Mouse (Mus musculus): ENCODE measurements around the gene Bmp3.

The Bmp3 gene

DNA sequence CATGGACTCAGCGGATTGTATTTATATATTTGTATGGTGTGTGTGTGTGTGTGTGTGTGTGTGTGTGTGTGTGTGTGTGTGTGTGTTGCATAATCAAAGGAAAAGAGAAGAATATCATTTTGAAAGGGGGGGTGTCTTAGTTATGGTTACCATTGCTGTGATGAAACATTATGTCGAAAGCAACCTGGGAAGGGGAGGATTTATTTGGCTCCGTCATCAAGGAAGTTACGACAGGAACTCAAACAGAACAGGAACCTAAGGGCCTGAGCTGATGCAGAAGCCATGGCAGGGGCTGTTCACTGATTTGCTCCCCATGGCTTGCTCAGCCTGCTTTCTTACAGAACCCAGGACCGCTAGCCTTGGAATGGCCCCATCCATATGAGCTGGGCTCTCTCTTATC lies 10.9 kb downstream of the Bmp3 start:
- no peaks in the 10 kb centered on the region for H3K27me3 ChIP-seq (ENCODE audit: control insufficient read depth, insufficient read depth, low read length, poor library complexity, severe bottlenecking)
- no peaks in the 10 kb centered on the region for H3K36me3 ChIP-seq (ENCODE audit: control insufficient read depth, insufficient read depth, low read length, poor library complexity, severe bottlenecking)
- DNase-seq (ENCODE audit: low read depth, low spot score): no peak

DNA sequence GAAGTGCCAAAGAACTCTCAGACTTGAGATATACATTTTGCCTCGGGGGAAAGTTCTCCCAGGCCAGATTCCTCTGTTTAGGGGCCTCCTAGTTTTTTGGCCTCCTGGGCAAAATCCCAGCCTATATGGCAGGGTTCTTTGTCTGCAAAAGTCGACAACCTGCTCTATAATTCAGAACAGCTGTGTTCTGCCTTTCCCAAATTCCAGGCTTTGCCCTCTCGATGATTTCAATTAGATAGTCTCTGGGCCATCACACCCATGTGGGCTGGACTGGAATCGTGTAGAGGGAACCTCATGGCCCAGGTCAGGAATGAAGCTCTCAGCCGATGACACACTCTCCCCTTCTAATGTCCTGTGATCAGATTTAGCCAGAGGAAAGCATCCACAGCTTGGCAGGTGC lies 21.8 kb downstream of the Bmp3 start:
- DNase-seq (ENCODE audit: low read depth, low spot score): no peak
- H3K27me3 ChIP-seq (ENCODE audit: control insufficient read depth, insufficient read depth, low read length, poor library complexity, severe bottlenecking): no peaks in the 10 kb centered on the region
- H3K36me3 ChIP-seq (ENCODE audit: control insufficient read depth, insufficient read depth, low read length, poor library complexity, severe bottlenecking): no peaks in the 10 kb centered on the region

DNA sequence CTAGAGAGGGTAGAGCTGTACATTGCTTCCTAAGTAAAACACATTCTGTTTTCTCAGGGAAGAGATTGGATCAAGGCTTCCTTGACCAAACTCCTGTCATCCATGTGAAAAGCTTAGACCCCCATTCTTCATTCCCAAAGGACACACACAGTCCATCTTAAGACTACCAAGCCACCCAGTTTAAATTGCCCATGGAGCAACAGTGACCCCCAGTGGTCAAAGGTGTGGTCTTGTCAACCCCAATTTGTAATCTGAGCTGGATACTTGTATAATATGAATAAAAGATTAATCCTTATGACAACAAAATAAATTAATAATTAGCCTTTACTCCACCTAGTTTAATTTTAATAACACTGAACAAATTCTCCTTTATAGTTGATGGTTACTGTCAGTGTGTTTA lies 24.7 kb downstream of the Bmp3 start:
- DNase-seq (ENCODE audit: low read depth, low spot score): no peak
- H3K36me3 ChIP-seq (ENCODE audit: control insufficient read depth, insufficient read depth, low read length, poor library complexity, severe bottlenecking): no peaks in the 10 kb centered on the region
- H3K27me3 ChIP-seq (ENCODE audit: control insufficient read depth, insufficient read depth, low read length, poor library complexity, severe bottlenecking): no peaks in the 10 kb centered on the region

DNA sequence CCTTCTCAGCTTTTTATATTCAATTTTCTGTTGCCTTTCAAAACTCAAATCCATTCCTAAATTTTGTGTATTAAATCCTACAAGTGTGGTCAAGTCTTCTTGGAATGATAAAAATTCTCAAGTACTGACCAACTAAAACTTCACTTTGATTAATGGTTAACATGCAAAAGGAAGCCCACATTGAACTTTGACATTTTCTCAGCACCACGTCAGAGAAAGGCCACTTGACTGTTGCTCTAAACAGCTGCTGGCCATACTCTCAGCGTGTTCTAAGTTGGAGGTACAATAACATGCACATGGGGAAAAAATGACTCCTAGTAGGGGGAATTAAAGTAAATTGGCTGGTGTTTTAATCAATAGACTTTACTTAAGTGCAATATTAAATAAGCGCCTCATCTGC lies 27.9 kb downstream of the Bmp3 start:
- no peaks in the 10 kb centered on the region for H3K27me3 ChIP-seq (ENCODE audit: control insufficient read depth, insufficient read depth, low read length, poor library complexity, severe bottlenecking)
- DNase-seq (ENCODE audit: low read depth, low spot score): no peak

DNA sequence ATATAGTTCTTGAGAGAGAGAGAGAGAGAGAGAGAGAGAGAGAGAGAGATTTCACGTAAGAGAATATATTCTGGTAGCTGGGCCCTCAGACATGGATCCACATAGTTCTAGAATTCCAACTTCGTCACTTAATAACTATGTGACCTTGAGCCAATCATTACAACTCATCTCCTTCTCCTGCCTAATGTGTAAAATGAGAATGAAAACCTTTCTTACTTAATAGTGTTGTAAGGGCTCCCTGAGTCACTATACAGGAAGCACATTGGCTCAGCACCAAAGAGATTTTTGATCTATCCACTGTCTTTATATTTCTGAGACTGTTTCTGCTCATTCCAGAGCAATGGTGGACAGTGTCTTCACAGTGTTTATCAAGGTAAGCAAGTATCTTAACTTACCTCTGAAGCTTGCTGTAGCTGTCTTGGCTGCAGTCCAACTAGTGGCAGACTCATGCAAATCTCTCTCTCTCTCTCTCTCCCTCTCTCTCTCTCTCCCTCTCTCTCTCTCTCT lies 36.4 kb downstream of the Bmp3 start:
- no peaks in the 10 kb centered on the region for H3K36me3 ChIP-seq (ENCODE audit: control insufficient read depth, insufficient read depth, low read length, poor library complexity, severe bottlenecking)
- no peaks in the 10 kb centered on the region for H3K27me3 ChIP-seq (ENCODE audit: control insufficient read depth, insufficient read depth, low read length, poor library complexity, severe bottlenecking)
- no peak for DNase-seq (ENCODE audit: low read depth, low spot score)

More for the DNA sequence above, 27.9 kb downstream of the Bmp3 start:
- no peaks in the 10 kb centered on the region for H3K36me3 ChIP-seq (ENCODE audit: control insufficient read depth, insufficient read depth, low read length, poor library complexity, severe bottlenecking)

DNA sequence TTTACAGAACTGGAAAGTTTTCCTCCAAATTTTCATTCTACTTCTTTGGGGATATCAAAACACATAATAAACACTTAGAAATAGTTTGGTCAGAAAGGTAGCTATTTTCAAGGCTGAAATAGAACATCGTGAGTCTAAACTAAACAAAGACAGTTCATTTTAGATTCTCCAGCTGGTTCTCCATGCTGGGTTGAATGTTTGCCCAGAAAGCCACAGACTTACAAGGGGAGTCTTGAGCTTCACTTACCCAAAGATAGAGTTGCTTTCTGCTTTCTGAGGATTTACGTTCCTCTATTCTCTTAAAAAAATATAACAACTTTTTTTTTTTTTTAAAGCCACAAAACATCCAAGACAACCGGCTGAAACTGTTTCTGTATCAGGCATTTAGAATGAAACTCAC lies 40.1 kb downstream of the Bmp3 start:
- DNase-seq (ENCODE audit: low read depth, low spot score): no peak
- no peaks in the 10 kb centered on the region for H3K27me3 ChIP-seq (ENCODE audit: control insufficient read depth, insufficient read depth, low read length, poor library complexity, severe bottlenecking)
- no peaks in the 10 kb centered on the region for H3K36me3 ChIP-seq (ENCODE audit: control insufficient read depth, insufficient read depth, low read length, poor library complexity, severe bottlenecking)

DNA sequence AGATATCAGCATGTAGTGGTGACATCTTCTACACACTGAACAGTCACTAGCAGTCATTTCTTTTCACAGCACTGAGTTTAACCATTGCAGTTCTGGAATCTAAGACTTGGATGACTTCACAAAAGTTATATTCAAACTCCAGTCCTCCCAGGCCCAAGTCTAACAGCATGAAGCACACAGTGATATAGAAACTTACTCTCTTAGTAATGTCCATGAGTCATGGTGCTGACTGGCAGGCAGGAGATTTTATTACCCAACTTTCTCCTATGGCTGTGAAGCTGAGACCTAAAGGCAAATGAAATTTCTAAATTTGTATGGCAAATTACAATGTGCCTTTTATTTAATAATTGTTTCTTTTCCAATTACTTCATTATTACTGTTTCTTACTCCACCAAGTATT lies 43.7 kb downstream of the Bmp3 start:
- Histone ChIP-seq H3K27me3 (ENCODE audit: control insufficient read depth, insufficient read depth, low read length, poor library complexity, severe bottlenecking) (no peaks in the 10 kb centered on the region), H3K36me3 (ENCODE audit: control insufficient read depth, insufficient read depth, low read length, poor library complexity, severe bottlenecking) (no peaks in the 10 kb centered on the region)
- no peak for DNase-seq (ENCODE audit: low read depth, low spot score)

DNA sequence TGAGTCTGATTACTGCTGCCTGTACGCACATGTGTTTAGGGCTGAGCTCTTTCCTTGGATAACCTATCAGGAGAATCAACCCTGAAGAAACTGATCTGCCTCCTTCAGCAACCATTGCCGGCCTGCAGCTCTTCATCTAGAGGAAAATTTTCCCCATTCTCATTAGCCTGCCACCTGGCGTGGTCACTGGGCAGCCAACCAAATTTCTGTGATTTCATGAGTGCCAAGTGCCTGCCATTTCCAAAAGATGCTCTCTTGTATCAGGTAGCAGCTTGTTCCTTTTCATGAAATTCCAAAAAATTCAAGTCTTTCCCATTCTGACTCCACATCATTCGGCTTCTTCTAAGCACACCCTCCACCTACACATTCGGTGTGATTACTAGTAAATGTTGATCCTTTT lies 46.7 kb downstream of the Bmp3 start:
- no peak for DNase-seq (ENCODE audit: low read depth, low spot score)
- Histone ChIP-seq H3K27me3 (ENCODE audit: control insufficient read depth, insufficient read depth, low read length, poor library complexity, severe bottlenecking) (no peaks in the 10 kb centered on the region), H3K36me3 (ENCODE audit: control insufficient read depth, insufficient read depth, low read length, poor library complexity, severe bottlenecking) (no peaks in the 10 kb centered on the region)

DNA sequence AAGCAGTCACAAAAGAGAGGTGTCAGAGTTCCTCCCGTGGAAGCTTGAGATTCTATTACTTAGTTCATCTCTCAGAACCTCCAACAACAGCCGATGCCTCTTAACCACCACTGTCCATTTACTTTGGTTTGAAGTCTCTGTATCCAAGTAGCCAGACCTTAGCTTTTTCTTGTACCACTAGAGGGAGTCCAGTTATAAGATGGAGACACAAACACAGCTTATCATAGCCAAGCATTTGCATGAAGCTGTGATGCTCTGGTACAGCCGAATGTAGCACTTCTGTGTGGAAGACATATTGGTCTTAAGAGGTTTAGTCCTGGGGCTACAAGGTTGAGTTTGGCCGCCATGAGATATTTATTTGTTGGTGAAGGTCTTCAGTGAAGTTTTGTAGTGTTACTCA lies 48.1 kb downstream of the Bmp3 start:
- no peak for DNase-seq (ENCODE audit: low read depth, low spot score)
- H3K36me3 ChIP-seq (ENCODE audit: control insufficient read depth, insufficient read depth, low read length, poor library complexity, severe bottlenecking): no peaks in the 10 kb centered on the region
- H3K27me3 ChIP-seq (ENCODE audit: control insufficient read depth, insufficient read depth, low read length, poor library complexity, severe bottlenecking): no peaks in the 10 kb centered on the region

DNA sequence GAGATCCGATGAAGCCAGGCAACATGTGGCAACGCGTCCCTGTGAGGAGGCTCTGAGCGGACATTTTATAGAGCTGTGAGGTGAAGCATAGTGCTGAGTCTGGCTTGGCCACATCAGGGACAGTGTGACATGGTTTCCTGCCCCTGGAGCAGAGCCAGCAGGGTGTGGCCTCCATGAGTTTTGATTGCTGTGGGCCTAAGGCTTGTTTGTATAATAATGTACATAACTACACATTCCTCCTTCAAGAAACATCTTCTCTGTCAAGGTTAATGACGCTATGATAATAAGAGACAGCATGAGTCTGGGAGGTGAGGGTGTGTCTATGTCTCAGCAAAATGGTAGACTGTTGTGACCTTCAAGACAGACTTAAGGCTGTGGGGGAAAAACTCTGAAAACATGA lies 64.5 kb downstream of the Bmp3 start:
- DNase-seq (ENCODE audit: low read depth, low spot score): no peak
- H3K36me3 ChIP-seq (ENCODE audit: control insufficient read depth, insufficient read depth, low read length, poor library complexity, severe bottlenecking): no peaks in the 10 kb centered on the region
- H3K27me3 ChIP-seq (ENCODE audit: control insufficient read depth, insufficient read depth, low read length, poor library complexity, severe bottlenecking): no peaks in the 10 kb centered on the region

DNA sequence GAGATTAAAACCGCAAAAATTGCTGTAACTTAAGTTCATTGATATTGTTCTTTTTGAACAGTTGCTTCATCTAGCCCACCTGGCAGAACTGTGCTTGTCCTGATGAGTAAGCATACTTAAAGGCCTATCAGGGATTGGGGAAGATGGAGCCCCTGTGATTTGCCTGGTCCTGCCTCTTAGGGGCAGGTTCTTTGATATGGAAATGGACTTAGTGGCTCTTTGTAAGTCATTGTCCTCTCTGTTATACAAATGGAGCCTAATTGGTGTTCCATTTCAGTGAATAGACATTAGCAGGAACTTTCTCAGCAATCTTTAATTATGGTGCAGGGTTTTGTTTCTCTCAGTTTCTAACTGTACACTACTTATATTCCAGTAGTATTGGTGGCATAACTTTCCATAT lies 67.4 kb downstream of the Bmp3 start:
- no peaks in the 10 kb centered on the region for H3K27me3 ChIP-seq (ENCODE audit: control insufficient read depth, insufficient read depth, low read length, poor library complexity, severe bottlenecking)
- H3K36me3 ChIP-seq (ENCODE audit: control insufficient read depth, insufficient read depth, low read length, poor library complexity, severe bottlenecking): no peaks in the 10 kb centered on the region
- no peak for DNase-seq (ENCODE audit: low read depth, low spot score)

DNA sequence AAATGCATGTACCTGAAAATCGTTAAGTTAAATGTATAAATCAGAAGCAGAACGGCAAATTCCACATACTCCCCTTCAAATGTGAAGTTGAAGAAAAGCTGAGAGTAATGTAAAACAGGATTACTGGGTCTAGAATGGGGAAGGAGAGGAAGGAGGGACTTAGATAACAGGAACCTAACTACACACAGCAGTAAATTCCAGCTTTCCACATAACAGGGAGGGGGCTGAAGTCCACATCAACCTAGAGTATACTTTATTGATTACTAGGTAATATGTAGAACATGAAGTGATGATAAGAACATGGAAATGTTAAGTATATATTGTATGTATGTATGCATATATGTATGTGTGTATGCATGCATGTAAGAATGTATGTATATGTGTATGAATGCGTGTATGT lies 68.7 kb downstream of the Bmp3 start:
- no peak for DNase-seq (ENCODE audit: low read depth, low spot score)
- no peaks in the 10 kb centered on the region for H3K27me3 ChIP-seq (ENCODE audit: control insufficient read depth, insufficient read depth, low read length, poor library complexity, severe bottlenecking)
- no peaks in the 10 kb centered on the region for H3K36me3 ChIP-seq (ENCODE audit: control insufficient read depth, insufficient read depth, low read length, poor library complexity, severe bottlenecking)

All from splenic B cell, adult 2 months (primary cell).